Mouse (Mus musculus) midbrain, embryonic 14.5 days (tissue): ENCODE data around the gene Bin2. TPM values are rescaled to one million over a fixed set of nuclear protein-coding genes. Genes with fewer than 3 reads are reported as not detected.

Source experiments
- ATAC-seq: fragments of 200-750 bp; cut with Nextera tagmentation; 2 replicates; pipeline ENCODE4 v1.8.0; 2017; ENCODE audit warnings: moderate number of reproducible peaks, moderate library complexity; ENCODE audit not compliant: low FRiP score, low TSS enrichment
- DNase-seq: peaks from one replicate; pipeline ENCODE4 v3.0.0-alpha.2; 2015
- H3K27ac ChIP-seq: fragments of 300-500 bp; sonication (generic); replicated peaks from 2 replicates; pipeline ENCODE4 v1.5.1; 2014; ENCODE audit warnings: mild to moderate bottlenecking, low read depth, low read length, moderate library complexity
- H3K27me3 ChIP-seq: fragments of 300-500 bp; sonication (generic); 2 replicates; pipeline ENCODE4 v1.6.1; 2014; ENCODE audit warnings: low read length, control low read depth, mixed read lengths; ENCODE audit not compliant: control insufficient read depth, insufficient read depth
- H3K36me3 ChIP-seq: fragments of 300-500 bp; sonication (generic); 2 replicates; pipeline ENCODE4 v1.6.1; 2014; ENCODE audit warnings: low read length, control low read depth; ENCODE audit not compliant: control insufficient read depth, insufficient read depth
- H3K4me1 ChIP-seq: fragments of 300-500 bp; sonication (generic); 2 replicates; pipeline ENCODE4 v1.6.1; 2014; ENCODE audit warnings: mild to moderate bottlenecking, antibody characterized with exemption, low read length, control low read depth; ENCODE audit not compliant: control insufficient read depth, insufficient read depth
- H3K4me2 ChIP-seq: fragments of 300-500 bp; sonication (generic); 2 replicates; pipeline ENCODE4 v1.6.1; 2014; ENCODE audit warnings: mild to moderate bottlenecking, low read length, moderate library complexity
- H3K4me3 ChIP-seq: fragments of 300-500 bp; sonication (generic); replicated peaks from 2 replicates; pipeline ENCODE4 v1.5.1; 2014; ENCODE audit warnings: low read depth, low read length
- H3K9ac ChIP-seq: fragments of 300-500 bp; sonication (generic); replicated peaks from 2 replicates; pipeline ENCODE4 v1.6.1; 2014; ENCODE audit warnings: mild to moderate bottlenecking, low read length, moderate library complexity
- H3K9me3 ChIP-seq: fragments of 300-500 bp; sonication (generic); 2 replicates; pipeline ENCODE4 v1.6.1; 2016; ENCODE audit warnings: low read length, control low read depth, mixed read lengths; ENCODE audit not compliant: control insufficient read depth
- WGBS: fragments of 180-500 bp; shearing (Covaris S2); extraction: QIAGEN DNeasy Blood & Tissue Kit; methylation state at CpG from one replicate; pipeline ENCODE4 v1.1.7; 2014; 5-methylcytosine and 5-hydroxymethylcytosine counted together
- polyA plus RNA-seq: library from polyadenylated mRNA; unstranded; fragments of >200 nt; fragmentation: Nextera tagmentation; extraction: Ambion mirVana; gene quantifications from 2 replicates; pipeline ENCODE4 v1.2.1, GENCODE M21; 2014

The Bin2 gene
- polyA plus RNA-seq, 1 experiment from 2014 or later = 1.8 TPM

DNA sequence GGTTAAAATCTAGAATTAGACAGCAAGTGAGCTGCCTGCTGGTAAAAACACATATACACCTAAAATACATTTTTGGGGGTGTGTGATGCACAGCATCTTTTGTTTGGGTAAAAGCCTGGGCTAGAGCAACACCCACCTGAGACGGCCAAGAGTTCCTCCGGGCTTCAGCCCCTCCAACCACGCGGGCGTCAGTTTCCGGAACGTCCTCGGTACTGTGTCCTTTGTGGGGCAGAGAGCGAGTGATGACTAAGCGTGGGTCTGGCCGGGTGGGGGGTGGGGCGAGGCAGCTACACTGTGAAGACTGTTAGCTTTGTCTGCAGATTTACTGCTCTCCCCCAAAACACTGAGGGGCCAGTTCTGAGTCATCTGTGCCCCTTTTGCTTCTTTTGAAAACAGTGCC is 17.6 kb upstream of the Bin2 start:
- Histone ChIP-seq H3K36me3 (no peaks in the 10 kb centered on the region), H3K9me3 (peaks cover 7% of the 10 kb centered on the region), H3K4me1 (no peaks in the 10 kb centered on the region), H3K4me3 (no peak overlapping the region), H3K9ac (no peak overlapping the region), H3K27me3 (no peaks in the 10 kb centered on the region), H3K27ac (no peak overlapping the region), H3K4me2 (no peak overlapping the region)
- WGBS = 67% methylated on average over 12 of the region's 12 CpGs
- no peak for ATAC-seq
- no peak for DNase-seq

DNA sequence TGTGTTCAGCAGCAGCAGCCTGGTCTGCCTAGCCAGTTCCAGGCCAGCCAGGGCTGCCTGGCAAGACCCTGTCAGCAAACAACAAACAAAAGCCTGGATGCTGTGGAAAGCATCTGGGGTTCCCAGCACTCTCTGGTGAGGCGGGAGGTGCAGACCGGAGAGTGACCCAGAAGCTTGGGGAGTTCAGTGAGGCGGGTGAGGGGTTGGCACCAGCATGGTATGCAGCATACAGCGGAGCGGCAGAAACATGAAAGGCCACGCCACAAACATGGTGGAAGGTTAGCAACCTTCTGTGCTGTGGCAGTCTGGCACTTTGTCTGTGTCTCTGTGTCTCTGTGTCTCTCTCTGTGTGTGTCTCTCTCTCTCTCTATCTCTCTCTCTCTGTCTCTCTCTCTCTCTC is 17.1 kb upstream of the Bin2 start:
- Histone ChIP-seq H3K27me3 (no peaks in the 10 kb centered on the region), H3K9me3 (peaks cover 7% of the 10 kb centered on the region), H3K9ac (no peak overlapping the region), H3K4me3 (no peak overlapping the region), H3K36me3 (no peaks in the 10 kb centered on the region), H3K4me2 (no peak overlapping the region), H3K4me1 (no peaks in the 10 kb centered on the region), H3K27ac (no peak overlapping the region)
- DNase-seq = no peak
- WGBS = 89% methylated on average over 6 of the region's 6 CpGs
- ATAC-seq = no peak

DNA sequence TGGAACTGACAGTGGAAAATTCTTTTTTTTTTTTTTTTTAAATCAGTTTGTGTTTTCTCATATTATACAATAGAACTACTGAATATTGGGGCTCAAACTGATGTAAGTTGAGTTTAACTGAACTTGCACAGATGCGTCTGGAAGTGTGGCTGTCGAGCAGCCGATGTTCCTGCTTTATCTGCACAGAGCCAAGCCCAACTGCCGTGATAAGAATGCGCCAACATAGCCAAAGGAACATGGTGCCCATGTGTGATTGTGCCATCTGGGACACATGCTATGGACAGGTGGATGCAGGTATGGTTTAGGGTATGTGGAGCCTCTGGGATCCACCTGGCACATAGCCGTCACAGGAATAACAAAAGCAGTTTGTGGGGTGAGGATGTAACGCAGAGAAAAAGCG is 16.5 kb upstream of the Bin2 start:
- DNase-seq (no peak), ATAC-seq (no peak)
- no peak overlapping the region for H3K4me3 ChIP-seq
- H3K9me3 ChIP-seq = peaks cover 7% of the 10 kb centered on the region
- no peak overlapping the region for H3K4me2 ChIP-seq
- 94% methylated on average over 8 of the region's 8 CpGs for WGBS
- no peaks in the 10 kb centered on the region for H3K36me3 ChIP-seq
- no peak overlapping the region for H3K27ac ChIP-seq
- no peaks in the 10 kb centered on the region for H3K27me3 ChIP-seq
- no peak overlapping the region for H3K9ac ChIP-seq
- no peaks in the 10 kb centered on the region for H3K4me1 ChIP-seq

DNA sequence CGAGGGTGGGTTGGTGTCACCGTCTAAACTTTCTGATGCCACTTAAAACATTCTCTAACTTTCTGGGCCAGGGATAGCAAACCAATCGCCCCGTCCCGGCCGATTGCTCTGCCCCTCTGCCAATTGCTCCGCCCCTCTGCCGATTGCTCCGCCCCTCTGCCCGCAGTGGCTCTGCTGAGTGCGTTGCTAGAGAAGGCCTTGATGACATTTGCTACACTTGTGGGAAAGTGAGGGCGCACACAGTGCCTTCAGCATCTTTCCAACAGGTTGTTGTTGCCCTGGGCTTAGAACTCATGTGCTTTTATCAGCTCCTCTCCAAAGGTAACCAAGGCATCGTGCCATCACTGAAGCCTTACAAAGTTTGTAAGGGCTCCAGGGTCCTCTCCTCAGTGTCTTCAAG is 15.9 kb upstream of the Bin2 start:
- Histone ChIP-seq H3K4me2 (no peak overlapping the region), H3K27me3 (no peaks in the 10 kb centered on the region), H3K4me1 (no peaks in the 10 kb centered on the region), H3K27ac (no peak overlapping the region), H3K9me3 (peaks cover 3% of the 10 kb centered on the region), H3K9ac (no peak overlapping the region), H3K4me3 (no peak overlapping the region), H3K36me3 (no peaks in the 10 kb centered on the region)
- 20% methylated on average over 13 of the region's 13 CpGs for WGBS
- ATAC-seq (no peak), DNase-seq (no peak)

- Histone ChIP-seq H3K9ac (no peak overlapping the region), H3K36me3 (no peaks in the 10 kb centered on the region), H3K27ac (no peak overlapping the region), H3K4me3 (no peak overlapping the region), H3K27me3 (no peaks in the 10 kb centered on the region), H3K9me3 (no peaks in the 10 kb centered on the region), H3K4me2 (no peak overlapping the region), H3K4me1 (no peaks in the 10 kb centered on the region)
- ATAC-seq (no peak), DNase-seq (no peak)
- WGBS = 73% methylated on average over 10 of the region's 10 CpGs
Observed at GRCm38 (mm10) chr15:100684450-100684849, 15.1 kb upstream of the Bin2 start.

DNA sequence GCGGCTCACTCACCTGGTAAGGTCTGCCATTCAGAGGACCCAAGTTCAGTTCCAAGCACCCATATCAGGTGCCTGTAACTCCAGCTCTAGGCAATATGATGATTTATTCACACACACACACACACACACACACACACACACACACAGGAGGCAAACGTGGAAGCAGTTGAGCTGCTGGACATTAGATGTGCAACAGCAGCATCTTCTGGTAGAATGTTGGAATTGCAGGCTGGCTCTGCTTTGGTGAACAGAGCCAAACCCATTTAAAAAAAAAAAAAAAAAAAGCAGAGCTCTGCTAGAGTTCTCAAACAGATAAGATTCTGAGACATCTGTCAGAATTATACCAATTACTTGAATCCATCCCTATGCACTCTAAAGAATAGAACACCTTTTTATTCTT is 13.7 kb upstream of the Bin2 start:
- H3K4me1 ChIP-seq = no peaks in the 10 kb centered on the region
- H3K27ac ChIP-seq = no peak overlapping the region
- H3K9me3 ChIP-seq = no peaks in the 10 kb centered on the region
- H3K27me3 ChIP-seq = no peaks in the 10 kb centered on the region
- no peak overlapping the region for H3K4me3 ChIP-seq
- DNase-seq (peak; percentile 87), ATAC-seq (no peak)
- H3K4me2 ChIP-seq = no peak overlapping the region
- 45% methylated on average over 2 of the region's 2 CpGs for WGBS
- no peak overlapping the region for H3K9ac ChIP-seq
- no peaks in the 10 kb centered on the region for H3K36me3 ChIP-seq

DNA sequence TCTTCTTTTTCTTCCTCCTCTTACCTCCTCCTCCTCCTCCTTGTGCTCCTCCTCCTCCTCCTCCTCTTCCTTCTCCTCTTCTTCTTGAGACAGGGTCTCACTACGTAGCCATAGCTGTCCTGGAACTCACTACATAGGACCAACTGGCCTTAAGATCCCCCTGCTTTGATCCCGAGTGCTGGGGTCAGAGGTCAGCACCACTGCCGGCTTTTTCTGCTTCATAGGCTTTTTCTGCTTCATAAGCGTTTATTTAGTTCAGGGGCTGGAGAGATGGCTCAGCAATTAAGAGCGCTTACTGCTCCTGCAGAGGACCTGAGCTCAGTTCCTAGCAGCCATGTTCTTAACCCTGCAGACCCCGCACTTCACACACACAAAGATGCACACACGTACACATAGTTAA is 12.4 kb upstream of the Bin2 start:
- Histone ChIP-seq H3K4me3 (no peak overlapping the region), H3K9ac (no peak overlapping the region), H3K9me3 (no peaks in the 10 kb centered on the region), H3K4me2 (no peak overlapping the region), H3K4me1 (no peaks in the 10 kb centered on the region), H3K27me3 (no peaks in the 10 kb centered on the region), H3K36me3 (no peaks in the 10 kb centered on the region), H3K27ac (no peak overlapping the region)
- ATAC-seq (no peak), DNase-seq (no peak)
- 28% methylated on average over 7 of the region's 7 CpGs for WGBS

- 65% methylated on average over 3 of the region's 3 CpGs for WGBS
- no peak overlapping the region for H3K27ac ChIP-seq
- H3K4me3 ChIP-seq = no peak overlapping the region
- no peaks in the 10 kb centered on the region for H3K27me3 ChIP-seq
- H3K9ac ChIP-seq = no peak overlapping the region
- H3K4me2 ChIP-seq = no peak overlapping the region
- no peaks in the 10 kb centered on the region for H3K4me1 ChIP-seq
- ATAC-seq (no peak), DNase-seq (no peak)
- H3K36me3 ChIP-seq = no peaks in the 10 kb centered on the region
- no peaks in the 10 kb centered on the region for H3K9me3 ChIP-seq
Observed at GRCm38 (mm10) chr15:100680381-100680780, 11.0 kb upstream of the Bin2 start.

DNA sequence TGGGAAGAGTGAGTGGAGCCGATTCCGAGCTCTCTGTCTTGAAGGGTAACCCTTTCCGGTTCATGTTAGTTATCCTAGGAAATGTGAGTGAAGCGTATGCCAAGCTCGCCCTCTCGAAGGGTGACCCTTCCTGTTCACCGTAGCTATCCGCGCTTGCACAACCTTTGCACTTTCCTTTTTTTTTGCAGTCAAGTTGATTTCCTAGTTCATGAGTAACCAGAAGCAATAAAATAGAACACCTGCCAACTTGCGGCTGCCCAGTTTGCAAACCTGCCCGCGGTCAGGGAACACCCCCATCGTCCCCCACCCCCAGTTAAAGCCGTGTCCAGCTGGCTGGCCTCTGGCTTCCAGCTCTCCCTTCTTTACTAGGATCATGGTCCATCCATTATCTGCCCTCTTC is 9.7 kb upstream of the Bin2 start:
- Histone ChIP-seq H3K36me3 (no peaks in the 10 kb centered on the region), H3K27me3 (no peaks in the 10 kb centered on the region), H3K4me3 (no peak overlapping the region), H3K27ac (no peak overlapping the region), H3K4me1 (no peaks in the 10 kb centered on the region), H3K9ac (no peak overlapping the region), H3K4me2 (no peak overlapping the region), H3K9me3 (no peaks in the 10 kb centered on the region)
- ATAC-seq (no peak), DNase-seq (no peak)
- WGBS = 94% methylated on average over 14 of the region's 14 CpGs
